Mouse (Mus musculus): ENCODE results near the gene Prdm1.

The Prdm1 gene

DNA sequence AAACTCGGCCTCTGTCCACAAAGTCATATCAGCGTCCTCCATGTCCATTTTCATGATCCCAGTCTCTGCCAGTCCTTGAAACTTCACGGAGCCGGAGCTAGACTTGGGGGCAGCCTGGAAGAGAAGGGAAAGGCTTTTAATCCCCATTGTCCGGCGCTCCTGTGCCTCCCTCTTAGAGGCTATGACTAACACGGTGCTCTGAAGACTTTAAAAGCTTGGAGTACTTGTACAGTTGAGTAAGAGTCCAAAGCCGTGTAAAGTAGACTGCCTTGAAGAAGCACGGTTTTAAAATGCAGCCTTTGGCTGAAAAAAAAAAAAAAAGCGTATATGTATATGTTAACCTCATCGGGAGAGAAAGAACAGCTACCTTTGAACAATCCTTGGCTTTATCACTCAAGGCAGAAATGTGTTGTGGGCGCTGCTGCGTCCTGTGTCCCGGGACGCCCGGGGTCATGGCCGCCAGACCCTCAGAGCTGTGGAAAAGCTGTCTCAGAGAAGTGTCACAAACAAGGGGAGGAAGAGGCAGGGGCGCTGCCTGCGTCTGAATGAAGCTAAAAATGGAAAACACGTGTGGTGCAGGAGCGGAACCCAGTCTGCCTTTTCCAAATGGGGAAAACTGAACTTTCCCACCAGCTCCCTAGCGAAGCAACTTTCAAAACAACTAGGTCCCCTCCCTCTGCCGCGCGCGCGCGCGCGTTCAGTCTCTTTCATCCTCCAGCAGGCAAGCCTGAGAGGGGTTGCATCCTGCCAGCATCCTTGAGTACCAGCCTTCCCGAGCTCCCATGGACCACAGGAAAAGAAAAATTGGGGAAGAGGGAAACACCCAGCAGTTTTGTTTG lies 71.3 kb downstream of the Prdm1 start:
- no peak for DNase-seq

DNA sequence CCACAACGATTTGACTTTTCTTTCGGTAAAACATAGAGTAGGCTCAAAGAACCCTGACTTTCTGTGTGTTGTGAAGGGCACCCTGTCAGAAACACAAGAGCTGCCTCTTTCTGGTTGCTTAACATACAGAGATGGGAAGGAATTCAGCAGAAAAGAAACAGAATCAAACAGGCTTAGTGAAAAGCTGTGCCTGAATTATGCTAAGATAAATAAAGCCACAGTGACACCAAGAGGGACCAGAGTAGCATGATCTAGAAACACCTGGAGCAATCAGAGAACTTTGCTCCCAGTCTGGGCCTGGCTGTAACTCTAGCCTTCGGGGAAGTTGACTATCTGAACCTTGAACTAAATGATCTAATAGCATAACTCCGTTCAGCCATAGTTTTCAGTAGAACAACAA lies 73.5 kb downstream of the Prdm1 start:
- DNase-seq, result no peak

DNA sequence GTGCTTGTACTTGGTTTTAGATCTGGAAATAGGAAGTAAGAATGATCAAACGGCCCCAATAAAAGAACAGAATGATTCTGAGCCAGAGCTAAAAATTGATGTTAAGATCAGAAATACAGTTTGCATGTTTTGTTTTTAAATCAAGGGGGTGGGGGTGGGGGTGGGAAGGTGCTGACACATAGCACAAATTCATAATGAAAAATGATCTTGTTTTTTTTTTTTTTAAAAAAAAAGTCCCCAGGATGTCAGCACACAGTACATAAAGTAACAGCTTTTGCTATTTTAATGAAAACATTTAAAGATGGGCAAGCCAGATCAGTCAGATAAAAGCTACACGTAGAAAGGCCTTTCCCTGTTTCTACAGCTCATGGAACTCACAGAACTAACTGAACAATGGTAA lies 74.2 kb downstream of the Prdm1 start:
- no peak for DNase-seq

DNA sequence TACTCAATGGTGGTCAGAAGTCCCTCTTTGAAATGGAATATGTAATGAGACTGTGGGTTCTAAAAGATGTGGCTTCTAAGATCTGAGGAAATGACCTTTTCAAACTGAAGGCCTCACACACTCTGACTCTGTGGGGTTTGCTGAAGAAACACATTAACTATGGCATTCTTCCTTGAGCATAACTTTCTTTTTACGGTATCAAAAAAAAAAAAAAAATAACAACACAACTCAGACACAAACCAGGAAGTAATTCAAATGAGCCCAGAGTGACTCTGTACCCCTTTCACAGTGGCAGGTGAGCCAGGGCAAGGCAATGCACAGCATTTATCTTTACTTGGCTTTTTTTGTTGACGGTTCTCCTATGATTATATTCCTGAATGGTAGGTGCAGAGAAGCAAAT lies 77.5 kb downstream of the Prdm1 start:
- no peak for DNase-seq

DNA sequence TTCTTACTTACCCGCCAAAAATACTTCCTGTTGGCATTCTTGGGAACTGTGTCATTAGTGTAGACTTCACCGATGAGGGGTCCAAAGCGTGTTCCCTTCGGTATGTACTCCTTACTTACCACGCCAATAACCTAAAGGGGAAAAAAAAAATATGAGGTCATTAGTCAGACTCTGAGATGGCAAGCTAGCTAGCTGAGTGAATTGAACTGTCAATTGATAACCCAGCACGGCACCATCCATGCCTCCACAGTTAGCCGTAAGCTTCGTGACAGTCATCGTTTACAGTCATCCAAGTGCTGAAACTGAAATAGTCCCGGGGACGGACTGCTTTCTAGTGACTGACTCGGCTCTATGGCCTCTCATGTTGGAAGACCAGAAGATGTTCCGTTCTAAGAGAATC lies 78.2 kb downstream of the Prdm1 start:
- no peak for DNase-seq

DNA sequence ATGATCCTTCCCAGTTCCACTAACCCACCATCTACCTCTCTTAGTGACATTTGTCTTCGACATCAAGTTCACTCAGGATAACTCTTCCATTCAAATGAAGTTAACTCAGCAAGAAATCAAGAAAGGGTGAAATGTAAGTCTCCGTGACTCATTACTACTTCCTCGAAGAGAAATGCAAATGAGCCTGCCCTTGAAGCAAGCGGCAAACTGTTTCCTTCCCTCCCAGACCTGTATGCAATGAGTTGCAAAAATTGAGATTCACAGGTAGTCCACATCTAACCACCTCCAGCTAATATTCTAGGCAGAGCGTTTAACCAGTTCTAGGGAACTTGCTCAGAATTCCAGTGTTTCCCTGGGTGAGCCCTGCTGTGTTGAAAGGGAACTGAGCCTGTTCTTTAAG lies 78.6 kb downstream of the Prdm1 start:
- DNase-seq, result no peak

DNA sequence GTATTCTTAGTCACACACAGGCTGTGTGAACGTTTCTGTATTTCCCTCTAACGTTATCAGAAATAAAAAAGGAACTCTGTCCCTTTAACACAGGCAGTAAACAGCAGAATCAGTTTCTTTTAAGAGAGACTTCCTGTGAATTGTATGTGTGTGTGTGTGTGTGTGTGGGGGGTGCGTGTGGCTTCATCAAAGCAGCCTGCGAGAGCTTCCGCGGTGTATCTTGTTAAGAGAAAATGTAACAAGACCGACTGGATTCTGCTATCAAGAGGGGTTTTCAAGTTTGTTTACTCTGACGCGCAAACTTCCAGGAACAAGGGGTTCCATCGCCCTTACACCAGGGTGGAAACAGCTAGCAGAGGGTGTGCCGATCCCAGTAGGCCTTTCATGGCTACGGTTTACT lies 80.1 kb downstream of the Prdm1 start:
- no peak for DNase-seq

DNA sequence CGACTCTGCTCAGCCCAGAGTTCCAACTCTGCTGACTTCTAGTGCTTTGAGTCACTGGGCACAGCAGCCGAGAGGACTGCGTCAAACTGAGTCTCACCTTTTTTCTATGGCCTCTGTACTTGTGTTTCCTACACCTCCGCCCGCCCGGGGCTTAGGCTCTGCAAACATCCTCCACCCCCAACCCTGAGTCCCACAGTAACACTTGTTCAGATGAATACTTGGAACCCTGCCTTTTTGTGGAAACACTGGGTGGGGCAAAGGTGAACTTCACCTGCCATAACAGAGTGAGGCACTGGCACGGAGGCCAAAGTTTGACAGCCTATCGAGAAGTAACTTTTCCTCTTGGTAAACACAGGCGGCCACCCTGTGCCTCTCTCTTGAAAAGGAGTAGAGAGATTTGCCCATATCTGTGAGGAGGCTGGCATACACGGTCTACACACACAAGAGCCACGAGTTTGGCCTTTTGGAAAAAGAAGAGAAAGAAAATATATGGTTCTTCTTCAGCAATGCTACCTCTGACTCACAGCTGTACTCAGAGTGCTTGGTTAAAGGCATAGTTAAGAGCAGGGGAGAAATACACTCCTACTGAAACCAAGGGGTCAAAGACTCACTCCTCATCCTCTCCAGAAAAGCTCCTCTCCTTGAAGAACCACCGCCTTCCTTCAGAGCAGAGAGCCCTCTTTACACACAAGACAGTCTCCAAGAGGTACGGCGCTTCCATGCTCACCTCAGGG lies 80.7 kb downstream of the Prdm1 start:
- DNase-seq, result no peak

DNA sequence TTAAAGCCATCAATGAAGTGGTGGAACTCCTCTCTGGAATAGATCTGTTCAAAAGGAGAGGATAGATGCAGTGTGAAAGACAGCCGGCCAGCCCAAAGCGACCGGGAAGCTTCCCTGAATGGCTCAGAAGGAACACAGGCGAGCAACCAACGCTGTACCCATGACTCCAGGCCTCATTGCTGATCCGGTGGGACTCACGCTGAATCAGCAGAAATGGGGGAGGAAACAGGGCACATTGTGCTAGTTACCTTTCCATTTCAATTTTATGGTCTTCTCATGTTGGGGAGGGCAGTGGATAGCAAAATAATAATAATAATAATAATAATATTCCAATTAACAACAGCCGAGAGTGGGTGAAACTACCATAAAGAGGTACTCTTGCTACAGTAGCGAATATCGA lies 81.3 kb downstream of the Prdm1 start:
- no peak for DNase-seq

DNA sequence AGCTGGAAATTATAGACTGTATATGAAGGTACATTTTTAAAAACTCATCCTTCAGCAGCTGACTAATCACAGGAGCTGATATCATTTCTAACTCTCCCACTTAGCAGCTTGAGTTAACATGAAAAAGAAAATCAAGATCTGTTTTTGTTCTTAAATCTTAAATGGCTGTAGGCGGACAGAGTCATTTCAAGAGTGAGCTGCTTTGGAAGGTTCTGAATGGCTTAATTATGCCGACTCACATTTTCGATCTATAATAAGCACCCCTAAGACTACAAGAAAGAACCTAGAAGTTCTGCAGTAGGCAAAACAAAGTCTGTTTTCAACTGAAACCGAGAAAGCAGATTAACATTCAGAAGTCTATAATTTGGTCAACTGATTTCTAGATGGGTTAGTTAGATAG lies 83.9 kb downstream of the Prdm1 start:
- DNase-seq, result no peak

DNA sequence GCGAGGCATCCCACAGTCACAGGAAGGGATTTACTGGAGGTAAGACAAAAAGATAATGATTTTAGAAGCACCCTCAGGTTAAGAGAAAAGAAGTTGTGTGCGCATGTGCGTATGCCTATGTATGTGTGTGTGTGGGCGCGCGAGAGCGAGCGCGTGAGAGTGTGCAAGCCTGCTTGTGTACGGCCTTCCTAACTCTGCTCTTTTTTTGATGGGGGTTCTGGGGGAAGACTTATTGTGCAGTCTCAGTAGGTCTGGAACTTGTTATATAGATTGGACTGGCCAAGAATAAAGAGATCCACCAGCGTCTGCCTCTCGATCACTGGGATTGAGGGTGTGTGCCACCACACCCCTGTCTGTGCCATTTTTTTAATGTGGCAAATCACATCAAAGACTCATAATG lies 84.6 kb downstream of the Prdm1 start:
- no peak for DNase-seq

DNA sequence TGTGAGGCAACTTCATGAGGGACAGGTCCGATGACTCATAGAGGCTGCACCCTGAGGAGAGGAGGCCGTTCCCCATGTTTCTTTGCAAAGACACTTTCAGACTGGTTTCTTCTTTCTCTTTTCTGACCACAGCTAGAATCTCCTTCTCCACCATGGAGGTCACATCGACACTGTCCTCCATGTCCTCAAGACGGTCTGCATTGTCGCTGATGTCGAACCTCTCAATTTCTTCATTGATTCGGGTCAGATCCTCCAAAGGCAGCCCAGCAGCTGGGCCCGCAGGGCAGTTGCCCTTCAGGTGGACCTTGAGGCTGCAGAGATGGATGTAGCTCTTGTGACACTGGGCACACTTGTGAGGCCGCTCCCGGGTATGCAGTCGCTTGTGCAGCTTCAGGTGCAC lies 88.6 kb downstream of the Prdm1 start:
- no peak for DNase-seq

DNA sequence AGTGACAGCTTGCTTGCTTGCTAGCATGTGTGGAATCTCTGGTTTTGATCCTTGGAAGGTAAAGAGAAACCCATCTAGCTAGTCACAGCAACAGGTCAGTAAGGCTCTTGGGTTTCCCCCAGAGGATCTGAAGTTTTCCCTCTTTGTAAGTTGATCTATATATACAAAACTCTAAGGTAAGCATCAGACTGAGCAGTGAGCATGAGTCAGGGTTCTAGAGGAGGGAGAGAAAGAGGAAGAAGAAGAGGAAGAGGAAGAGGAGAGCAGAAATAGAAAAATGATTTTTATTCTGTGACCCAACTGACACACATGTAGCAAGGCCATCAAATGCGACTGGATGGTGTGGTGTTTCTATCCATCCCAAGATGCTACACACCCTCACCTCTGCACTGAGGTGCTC lies 90.7 kb downstream of the Prdm1 start:
- DNase-seq, result no peak

DNA sequence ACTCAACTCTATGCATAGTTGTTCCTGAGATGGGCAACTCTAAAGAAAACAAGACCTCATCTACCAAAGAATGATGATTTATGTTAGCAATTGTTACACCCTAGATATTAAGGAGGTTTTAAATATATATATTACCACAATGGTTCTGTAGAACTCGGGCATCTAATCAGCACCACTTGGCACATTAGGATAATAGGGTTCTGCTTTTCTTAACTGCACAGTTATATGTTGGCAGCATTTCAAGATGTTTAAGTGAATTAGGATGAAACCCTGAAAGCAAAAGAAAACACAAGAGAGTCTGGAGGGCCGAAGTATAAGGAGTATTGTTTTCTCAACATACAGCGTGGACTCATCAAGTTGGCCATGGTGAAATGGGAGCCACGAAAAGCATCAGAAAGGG lies 92.3 kb downstream of the Prdm1 start:
- DNase-seq, result no peak

DNA sequence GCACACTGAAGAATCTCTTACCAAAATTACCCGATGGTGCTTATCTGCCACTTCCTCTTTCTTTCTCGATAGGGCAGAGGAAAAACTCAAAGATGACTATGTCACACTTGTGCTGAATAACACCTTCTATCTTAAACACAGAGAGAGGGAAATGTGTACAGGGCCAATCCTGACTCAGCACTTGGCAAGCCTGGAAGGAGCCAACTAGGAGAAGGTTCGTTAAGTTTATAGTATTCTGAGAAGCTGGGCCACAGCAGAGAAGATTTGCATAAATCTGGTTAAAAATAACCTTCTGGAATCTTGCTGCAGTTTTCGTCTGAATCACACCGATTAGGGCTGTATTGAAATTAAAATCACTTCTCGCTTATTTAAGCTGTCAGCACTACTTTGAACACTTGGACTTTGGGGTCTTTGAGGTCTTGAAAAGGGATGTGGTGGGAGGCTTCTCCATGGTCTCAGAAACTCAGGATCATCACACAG lies 93.6 kb downstream of the Prdm1 start:
- DNase-seq, result no peak

DNA sequence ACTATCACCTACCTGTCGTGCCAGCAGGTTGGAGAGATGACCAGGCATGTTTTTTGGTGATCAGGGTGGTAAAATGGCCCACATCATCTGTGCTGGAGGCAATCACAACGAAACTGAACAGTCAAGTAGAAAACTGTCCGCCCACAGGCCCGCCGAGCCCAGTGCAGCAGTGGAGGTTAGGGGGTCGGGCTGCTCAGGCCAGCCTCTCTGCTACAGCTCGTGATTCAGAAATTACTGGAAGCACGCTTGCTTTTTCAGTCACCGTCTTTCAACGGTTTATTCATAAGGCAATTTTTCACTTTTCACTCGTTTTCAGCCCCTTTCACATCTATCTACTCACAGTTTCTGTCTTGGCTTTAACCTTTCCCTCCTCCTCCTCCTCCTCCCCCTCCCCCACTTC lies 96.1 kb downstream of the Prdm1 start:
- DNase-seq, result no peak

DNA sequence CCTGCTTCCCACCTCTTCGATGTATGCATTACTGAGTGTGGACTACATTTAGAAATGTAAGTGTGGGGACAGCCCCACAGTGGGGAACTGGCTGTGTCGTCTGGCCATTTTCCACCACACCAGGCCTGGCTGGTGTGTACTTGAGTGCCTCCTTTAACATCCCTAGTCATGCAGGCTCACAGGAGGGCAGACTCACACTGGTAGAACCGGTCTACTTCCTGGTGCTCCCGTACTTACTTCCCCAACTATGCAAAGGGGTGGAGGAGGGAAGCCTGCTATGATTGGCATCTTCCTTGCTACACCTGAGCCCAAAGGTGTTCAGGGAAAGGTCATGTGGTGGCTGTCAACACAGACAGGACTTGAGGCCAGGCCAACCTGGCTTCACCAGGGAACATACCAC lies 96.6 kb downstream of the Prdm1 start:
- DNase-seq, result no peak

DNA sequence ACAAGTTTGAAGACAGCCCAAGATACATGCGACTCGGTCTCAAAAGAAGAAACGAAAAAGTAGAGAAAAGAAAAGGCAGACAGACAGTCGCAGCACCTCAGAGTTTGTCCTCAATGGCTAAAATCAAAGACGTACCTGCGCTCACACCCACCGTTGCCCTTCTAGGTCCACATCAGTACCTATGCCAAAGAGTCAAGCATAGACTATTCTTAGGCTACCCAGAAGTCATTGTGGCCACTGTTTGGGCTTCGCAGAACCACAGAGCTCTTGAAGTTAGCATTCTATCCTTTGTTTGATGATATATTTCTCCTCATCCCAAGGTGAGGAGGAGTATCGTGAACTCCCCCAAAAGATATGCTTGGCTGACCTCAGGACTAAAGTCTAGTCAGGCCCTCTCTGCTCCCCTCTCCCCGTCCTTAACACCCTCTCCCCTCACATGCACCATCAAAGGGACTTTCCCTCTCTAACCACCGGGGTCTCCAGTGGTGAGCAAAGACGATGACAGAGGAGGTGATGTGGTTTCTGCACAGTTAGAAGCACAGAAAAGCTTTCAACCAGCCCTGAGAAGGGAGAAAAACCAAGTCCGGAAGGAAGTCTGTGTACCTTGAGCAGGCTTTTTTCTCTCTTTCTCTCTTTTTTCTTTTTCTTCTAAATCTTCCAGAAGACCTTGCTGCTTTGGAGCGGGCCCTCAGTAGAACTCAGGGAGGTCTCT lies 99.0 kb downstream of the Prdm1 start:
- no peak for DNase-seq

DNA sequence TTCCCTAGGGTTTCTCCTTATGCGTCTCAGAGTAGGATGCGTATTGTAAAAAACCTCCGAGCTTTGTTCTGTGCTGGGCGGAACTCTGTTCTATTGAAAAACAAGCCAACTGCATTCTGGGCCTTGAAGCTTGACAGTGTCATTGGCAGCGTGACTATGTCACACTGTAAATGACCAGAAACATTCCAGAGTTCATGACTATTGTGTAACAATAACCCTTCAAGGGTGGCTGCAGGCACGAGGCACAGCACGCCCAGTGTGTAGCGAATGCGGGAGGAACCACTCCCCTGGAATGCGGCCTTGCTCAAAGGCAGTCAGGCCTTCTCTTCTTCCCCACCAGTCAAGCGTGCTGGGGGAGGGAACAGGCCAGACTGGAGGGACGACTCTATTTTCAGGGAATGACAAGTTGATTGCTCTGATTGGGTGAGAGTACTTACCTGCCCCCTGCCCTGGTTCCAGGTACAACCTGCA lies 100.4 kb downstream of the Prdm1 start:
- no peak for DNase-seq

DNA sequence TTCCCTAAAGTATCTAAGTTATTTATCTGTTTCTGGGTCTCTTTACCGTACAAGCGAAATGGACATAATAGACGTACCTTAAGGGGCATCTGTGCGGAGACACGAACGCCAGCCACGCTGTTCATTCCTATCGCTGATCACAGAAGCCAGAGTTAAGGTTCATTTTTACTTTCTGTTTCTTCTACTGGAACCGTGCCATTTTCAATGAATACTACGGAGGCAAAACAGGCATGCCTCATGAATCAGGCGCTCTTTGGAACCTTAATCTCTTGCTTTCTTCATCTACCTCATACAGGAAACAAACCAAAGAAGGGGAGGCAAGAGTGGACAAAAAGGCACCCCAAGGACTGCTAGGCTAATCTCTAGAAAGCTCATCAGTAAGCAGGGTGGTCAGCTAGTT lies 100.9 kb downstream of the Prdm1 start:
- no peak for DNase-seq

DNA sequence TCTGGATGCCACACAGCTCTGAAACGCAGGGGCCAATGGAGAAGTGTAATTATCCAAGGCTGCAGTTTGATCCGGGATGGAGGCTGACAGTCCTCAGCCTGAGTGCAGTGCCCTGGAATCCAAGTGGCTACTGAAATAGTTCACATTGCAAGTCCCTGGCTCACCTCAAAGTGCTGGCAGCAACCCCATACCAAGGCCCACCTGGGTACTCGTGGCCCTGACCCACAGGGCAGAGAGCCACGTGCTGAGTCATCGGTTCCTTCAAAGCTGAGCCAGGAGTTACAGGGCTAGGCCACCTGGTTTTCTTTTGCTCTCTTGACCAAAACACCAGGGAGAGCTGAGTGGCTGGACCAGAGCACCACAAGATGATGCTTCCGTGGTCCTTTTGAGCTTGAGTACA lies 103.3 kb downstream of the Prdm1 start:
- DNase-seq, result no peak

DNA sequence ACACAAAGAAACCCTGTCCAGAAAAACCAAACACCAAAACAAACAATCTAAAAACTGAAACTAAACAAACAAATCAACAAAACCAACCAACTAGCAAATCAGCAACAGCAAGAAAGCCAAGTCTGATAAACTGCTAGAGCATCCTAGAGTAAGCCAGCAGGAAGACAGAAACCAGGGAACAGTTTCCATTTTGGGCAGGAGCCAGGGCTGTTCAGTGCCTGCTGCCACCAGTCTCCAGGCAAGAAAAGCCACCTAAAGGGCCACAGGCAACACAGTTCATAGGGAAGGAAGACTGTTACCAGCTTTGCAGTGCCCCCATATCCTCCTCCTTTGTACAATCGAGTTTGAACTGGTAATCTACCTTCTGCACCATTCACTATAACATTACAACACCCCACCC lies 106.4 kb downstream of the Prdm1 start:
- no peak for DNase-seq

DNA sequence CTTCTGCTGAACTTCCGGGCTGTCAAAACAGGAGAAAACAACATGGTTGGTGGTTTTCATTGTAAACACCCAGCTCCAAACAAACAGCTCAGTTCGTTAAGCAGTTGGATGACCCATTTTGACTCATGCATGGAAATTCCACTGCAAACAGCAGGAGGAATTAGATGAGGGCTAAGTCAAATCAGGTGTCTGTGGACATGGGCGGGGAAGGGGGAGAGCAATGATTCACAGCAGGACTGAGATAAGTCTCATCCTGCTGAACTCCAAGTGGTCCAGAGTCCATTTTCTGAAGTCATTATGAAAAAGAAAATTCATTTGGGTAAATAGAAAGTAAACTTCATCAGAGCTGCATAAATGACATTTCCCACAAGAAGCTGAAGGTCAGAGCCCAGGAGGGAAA lies 108.1 kb downstream of the Prdm1 start:
- no peak for DNase-seq

DNA sequence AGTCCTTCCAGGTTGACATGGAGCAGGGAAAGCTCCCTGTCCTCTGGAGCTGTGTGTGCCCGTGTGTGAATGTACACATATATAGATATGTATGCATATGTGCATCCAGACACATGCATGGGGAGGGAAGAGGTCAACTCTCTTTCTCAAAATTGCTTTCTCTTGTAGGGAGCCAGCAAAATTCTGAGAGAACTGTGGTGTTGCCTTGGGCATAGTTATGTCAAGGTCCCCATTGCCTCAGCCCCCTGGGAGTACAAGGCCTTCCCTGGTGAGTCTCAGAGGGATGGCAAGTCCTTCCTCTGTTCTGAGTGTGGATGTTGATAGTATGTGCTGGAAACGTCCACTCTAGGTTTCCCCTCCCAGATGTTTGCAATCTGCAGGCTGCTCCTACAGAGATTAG lies 109.4 kb downstream of the Prdm1 start:
- no peak for DNase-seq
